Mouse (Mus musculus) spleen, postnatal 4 days (tissue): ENCODE measurements around the gene Slc2a10.

Experiments used
- DNase-seq, 2 experiments: peaks; one replicate each; pipeline ENCODE4 v3.0.0; 2022; ENCODE audit warnings: low spot score in 2 of 2

Slc2a10 gene

DNA sequence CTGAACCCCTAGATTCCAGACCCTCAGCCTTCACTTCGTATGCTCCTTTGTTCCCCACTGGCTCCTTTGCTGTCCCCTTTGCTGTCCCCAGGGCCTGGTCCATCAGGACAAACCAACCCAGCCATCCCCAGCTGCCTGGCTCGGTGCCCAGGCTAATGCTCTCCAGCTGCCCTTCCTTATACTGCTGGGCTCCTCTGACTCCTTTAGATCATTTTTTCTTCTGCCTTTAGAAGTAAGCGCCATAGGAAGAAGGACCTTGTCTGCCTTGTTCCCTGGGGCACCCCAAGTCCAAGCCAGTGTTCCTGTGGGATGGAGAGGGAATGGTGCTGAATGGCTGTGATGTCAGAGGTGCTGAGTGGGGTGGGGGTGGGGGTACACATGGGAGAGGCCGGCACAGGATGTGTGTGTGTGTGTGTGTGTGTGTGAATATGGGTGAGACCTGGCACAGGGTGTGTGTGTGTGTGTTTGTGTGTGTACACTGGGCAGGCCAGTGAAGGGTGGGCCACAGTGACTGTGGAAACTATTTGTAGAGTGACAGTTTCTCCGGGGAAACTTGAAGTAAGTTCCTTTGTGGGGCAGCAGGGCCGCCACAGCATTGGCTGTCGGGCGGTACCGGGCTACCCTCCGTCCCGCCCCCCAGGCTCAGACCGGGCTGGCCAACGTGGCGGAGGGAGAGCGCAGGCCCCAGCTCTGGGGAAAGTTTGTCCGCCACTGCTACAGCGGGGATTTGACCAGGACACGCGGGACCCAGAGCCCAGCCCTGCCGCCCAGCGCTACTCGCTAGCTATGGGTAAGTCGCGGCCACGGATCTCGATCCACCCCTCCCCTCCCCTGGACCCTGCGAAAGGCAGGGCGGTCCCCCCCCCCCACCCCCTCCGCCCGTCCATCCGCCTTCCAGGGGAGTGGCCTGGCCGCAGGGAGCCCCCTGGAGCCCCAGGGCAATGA is at the start of gene Slc2a10:
TSS of gene Slc2a10 (plus strand) at position 529 of the 945 bp plus-strand sequence.
- DNase-seq: no peak

GRCm38 (mm10) chr2:165456710-165457109 is 46.9 kb upstream of the Slc2a10 start:
- DNase-seq: no peak

GRCm38 (mm10) chr2:165458189-165458588 is 45.4 kb upstream of the Slc2a10 start:
- DNase-seq: no peak

- DNase-seq: no peak
Observed at GRCm38 (mm10) chr2:165459663-165460062, 43.9 kb upstream of the Slc2a10 start.

GRCm38 (mm10) chr2:165467824-165468452 is 35.6 kb upstream of the Slc2a10 start:
- DNase-seq: no peak

- peak; percentile 28 to 71 for DNase-seq
Observed at GRCm38 (mm10) chr2:165470167-165470566, 33.4 kb upstream of the Slc2a10 start.

GRCm38 (mm10) chr2:165471943-165472342 is 31.6 kb upstream of the Slc2a10 start:
- no peak for DNase-seq

- no peak for DNase-seq
Observed at GRCm38 (mm10) chr2:165473003-165473402, 30.6 kb upstream of the Slc2a10 start, which contains the start of gene Slc13a3. TSS of gene Slc13a3 (minus strand) at chr2:165473230.

DNA sequence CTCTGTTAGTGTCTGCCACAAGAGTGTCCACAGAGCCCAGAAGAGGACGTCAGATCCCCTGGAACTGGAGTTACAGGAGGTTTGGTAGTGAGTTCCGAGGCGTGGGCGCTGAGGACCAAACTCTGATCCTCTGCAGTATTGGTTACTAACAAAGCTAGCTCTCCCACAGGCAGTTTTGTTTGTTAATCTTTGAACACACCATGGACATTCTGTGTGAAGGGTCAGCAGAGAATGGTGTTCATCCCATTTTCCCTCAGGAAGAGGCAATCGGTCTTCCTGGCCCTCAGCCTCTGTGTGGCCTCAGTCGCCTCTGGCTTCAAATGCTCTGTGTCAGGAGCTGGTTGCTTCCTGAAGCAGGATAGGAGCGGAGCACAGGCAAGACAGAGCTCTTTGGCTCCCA is 28.2 kb upstream of the Slc2a10 start:
- DNase-seq: no peak

GRCm38 (mm10) chr2:165475850-165476249 is 27.7 kb upstream of the Slc2a10 start:
- DNase-seq: no peak

DNA sequence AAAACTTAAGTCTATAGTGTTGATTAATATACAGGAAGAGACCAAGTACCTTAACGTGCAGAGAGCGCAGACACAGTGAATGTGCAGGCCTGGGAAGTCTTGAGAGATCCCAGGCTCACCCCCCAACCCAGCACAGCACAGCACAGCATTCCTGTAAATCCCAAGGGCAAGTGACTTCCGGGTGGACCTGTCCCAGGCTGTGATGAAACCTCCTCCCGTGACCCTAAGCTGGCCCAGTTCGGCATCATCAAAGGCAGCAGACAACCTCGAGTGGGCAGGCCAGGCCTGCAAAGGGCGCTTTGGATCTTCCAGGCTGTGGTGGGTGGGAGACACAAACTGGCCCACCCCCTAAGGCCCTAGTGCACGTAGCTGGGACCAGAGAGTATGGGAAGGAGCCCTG is 21.6 kb upstream of the Slc2a10 start:
- DNase-seq: no peak

DNA sequence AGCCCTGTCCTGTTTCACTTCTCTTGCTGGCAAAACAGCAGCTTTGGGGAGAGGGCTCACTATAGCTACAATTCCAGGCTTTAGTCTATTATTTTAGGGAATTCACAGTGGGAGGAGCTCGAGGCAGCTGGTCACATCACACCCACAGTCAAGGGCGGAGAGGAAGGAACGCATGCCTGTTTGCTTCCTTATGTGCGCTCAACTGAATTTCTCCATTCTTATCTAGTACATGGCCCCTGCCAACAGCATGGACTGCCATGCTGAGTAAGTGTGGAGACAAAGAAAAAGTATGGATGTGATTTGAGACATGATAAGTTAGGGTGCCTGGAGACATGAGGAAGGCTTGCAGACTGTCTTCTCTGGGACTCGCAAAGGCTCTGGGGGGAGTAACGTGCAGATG is 19.4 kb upstream of the Slc2a10 start:
- no peak for DNase-seq

DNA sequence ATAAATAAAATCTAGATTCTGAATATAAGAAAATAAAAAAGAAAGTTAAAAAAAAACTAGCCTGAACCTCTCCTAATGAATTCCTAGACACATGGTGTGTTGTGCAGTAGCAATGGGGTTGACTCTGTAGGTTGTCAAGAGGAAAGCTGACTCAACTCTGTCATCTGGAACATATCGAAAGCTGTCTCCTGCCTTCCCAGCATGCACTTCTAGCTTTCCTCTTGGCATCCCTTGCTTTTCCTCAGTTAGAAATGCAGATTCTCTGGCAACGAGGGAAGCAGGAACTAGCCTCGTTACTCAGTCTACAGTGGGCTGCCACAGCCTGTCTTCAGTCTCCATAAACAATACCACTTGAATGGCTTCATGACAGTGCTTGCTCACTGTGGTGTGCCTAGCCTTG is 17.8 kb upstream of the Slc2a10 start:
- DNase-seq: no peak

DNA sequence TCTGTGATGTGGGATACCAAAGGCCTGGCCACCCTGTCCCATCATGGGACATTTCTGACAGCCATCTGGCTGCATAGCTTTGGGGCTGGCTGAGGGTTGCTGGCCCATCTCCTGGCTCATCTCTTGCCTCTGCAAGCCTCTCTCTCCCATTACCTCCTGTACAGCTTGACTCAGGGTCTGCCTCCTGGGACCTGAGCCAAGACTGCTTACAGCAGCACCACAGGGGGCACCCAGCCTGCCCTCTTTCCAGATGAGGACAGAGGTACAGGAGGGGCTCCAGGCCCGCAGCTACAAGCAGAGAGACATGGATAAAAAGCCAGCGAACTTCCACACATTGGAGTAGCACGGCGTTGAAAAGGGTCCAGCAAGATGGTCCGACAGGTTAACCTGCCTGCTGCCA is 17.2 kb upstream of the Slc2a10 start:
- no peak for DNase-seq

DNA sequence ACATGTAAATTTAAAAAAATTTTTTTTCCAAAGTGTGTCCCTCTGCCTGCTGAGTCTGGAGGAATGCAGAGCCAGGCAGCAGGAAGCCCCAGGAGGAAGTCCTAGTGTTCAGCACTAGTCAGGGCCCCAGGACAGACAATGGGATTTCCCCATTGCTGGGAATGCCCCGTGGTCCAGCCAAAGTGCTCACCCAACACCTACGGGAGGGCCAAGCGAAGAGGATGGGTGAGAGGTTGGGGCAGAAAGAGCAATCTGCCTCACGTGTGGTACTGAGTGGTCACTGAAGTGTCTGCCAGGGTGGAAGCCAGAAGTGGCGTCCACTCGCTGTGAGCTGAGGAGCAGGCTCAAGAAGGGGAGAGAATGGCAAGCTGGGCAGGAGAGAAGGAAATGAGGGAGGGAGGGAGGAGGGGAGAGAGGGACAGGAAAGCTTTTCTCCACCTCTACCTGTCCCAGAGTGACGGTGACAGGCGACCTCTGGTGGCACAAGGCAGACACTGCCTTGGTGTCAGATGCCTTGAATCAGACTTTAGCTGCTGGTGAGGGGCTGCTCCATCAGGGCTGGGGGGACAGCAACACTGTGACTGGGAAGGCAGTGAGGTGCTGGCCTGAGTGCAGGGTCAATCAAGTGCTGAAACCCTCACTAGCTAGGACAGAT is 16.6 kb upstream of the Slc2a10 start:
- DNase-seq: peak; percentile 29 to 71

GRCm38 (mm10) chr2:165492648-165493553 is 10.7 kb upstream of the Slc2a10 start, which contains the start of gene Trp53rka:
TSS of gene Trp53rka (minus strand) at chr2:165493324.
- peak; percentile 72 to 85 for DNase-seq

- DNase-seq: no peak
Observed at GRCm38 (mm10) chr2:165493587-165494210, 9.9 kb upstream of the Slc2a10 start.

DNA sequence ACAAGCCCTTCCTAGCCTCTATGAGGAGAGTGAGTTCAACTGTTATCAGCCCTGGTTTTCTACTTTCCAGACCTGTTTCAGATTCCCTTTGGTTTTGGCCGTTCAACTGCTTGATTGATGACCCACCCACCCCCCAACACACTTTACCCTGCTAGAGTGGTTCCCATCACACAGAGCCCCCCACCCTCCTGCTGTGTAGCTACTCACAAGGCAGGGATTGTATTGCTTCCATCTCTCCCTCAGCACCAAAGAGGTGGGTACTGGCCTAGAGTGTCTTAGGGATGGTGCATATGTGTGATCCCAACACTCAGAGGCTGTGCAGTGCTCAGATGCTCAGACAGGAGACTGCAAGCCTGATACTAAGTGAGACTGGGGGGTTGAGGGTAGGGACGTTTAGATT is 9.1 kb upstream of the Slc2a10 start:
- no peak for DNase-seq

- peak; percentile 36 to 73 for DNase-seq
Observed at GRCm38 (mm10) chr2:165496251-165496650, 7.3 kb upstream of the Slc2a10 start.

DNA sequence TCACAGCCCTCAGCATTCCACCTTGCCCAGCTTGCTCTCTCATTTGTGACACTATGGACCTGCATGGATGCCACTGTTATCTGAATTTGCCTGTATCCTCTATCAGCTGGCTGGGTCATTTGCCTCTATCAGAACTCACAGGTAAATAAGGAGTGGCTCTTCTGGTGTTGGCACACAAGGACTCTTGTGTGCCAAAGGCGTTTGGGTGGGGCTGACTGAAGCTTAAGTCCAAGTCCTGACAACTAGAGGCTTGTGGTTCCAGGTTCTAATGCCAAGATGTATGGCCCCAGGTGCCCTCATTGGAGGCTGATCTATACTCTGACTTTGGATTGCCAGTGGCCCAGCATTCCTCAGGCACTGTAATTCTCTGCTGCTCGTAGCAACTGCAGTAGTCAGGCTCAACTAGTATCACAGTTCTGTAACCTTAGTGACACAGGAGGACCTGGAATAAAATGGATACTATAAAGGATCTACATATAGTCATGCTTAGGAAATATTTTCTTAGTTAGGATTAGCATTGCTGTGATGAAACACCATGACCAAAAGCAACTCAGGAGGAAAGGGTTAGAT is 5.8 kb upstream of the Slc2a10 start:
- DNase-seq: no peak
